Mouse (Mus musculus): Measurements from ENCODE around the gene Car4. TPM values are rescaled to one million over a fixed set of nuclear protein-coding genes. Genes with fewer than 3 reads are reported as not detected.

The Car4 gene
- total RNA-seq, 2 experiments from 2014 or later: 72.7 to 76.4 TPM

DNA sequence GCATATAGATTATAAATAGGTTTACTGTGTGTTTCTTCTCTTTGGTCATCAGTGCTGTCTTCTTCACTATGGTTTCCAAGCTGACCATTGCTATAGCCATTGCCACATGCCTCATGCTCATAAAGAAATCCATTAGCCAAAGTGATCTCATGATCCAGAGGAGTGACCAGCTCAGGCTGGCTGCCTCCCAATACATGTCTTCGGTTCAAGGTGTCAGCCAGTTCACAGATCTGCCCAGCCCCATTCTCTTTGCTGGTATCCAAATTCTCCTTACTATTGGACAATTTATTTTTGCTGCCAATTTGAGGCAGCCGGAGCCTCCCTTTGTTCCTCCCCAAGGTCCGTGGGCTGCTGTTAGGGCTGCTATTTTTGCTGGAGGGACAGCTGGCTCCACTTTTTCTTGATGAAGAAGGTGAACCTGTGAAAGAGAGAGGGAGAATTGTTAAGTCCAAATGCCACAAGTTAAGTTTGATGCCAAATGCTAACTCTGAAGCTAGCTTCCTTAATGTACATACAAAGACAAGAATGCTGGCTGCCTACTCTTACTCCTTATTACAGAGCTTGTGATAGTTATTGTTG is 30.8 kb downstream of the Car4 start:
- DNase-seq (ENCODE audit: extremely low spot score in 1 of 2, low spot score in 1 of 2): no peak

DNA sequence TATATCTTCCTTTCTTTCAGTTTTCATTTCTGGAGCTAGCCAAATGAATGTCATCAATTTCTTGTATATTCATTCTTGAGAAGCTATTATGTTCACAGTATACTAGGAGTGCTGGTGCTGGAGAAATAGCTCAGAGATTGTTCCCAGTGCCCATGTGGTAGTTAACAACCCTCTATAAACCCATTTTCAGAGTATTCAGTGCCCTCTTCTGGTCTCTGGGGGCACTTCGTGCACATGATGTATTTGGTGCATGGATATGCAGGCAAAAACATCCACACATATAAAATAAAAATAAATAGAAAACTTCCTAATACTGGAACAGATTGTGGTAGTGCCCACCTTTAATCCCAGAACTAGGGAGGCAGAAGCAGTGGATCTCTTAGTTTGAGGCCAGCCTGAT is 35.4 kb downstream of the Car4 start:
- DNase-seq (ENCODE audit: extremely low spot score in 1 of 2, low spot score in 1 of 2): no peak

DNA sequence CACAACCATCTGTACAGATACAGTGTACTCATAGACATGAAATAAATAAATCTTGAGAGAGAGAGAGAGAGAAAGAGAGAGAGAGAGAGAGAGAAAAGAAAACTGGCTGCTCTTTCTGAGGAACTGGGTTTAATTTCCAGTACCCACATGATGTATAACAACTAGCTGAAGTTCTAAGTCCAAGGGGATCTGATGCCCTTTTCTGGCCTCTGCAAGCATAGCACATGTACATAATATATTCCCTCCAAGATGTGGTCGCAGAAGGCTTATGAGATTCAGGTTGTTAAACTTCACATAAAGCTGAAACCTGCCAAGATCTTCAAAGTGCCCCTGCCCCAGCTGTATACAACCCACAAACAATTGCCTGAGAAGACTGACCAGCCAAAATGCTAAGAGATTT is 37.7 kb downstream of the Car4 start:
- no peak for DNase-seq (ENCODE audit: extremely low spot score in 1 of 2, low spot score in 1 of 2)

DNA sequence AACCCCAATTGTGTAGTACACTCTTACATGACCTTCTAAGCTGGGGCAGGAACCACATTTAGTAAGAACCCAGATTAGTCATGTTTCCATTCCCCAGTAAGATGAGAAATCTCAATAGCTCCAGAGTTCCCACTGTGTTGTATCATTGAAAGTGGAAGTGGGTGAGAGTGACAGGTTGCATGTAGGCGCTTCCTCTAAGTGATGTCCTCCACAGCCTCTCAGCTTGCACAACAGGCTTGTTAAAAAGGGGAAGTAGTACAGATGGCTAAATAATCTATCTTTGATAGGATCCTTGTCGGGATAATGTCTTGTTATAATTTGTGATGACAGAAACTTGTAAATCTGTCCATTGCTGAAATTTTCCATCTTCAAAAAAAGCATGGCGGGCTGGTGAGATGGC is 46.0 kb downstream of the Car4 start:
- no peak for DNase-seq (ENCODE audit: extremely low spot score in 1 of 2, low spot score in 1 of 2)

DNA sequence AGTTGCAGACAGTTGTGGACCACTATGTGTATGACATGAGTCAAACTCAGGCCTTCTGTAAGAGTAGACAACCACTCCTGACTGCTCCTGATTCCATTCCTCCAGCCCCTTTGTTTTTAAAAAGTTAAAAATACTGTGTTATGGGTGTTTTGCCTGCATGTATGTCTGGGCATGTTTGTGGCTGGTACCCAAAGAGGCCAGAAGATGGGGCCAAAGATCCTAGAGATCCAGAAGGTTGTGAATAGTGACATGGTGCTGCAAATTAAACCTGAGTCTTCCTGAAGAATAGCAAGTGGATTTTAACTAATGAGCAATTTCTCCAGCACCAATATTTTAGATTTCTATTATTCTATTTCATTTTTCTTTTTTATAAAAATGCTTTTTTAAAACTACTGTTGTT is 55.5 kb downstream of the Car4 start:
- no peak for DNase-seq (ENCODE audit: extremely low spot score in 1 of 2, low spot score in 1 of 2)

Other genes with a start within 250 kb of the Car4 start
- gene Mrm1, start 138.3 kb upstream of the Car4 start, total RNA-seq (2021): 10 to 100 TPM; 11.4 to 12.2 TPM
- gene Dhrs11, start 128.8 kb upstream of the Car4 start, total RNA-seq (2021): 1 to 10 TPM; 4.6 to 6.6 TPM
- 10 to 100 TPM; 76.5 to 90.6 TPM for gene Ggnbp2, start 87.0 kb upstream of the Car4 start, total RNA-seq (2021)
- 10 to 100 TPM in 1 of 2 experiments, 1 to 10 TPM in 1; 6.8 to 10.1 TPM for gene Myo19, start 77.6 kb upstream of the Car4 start, total RNA-seq (2021)
- gene Pigw, start 77.5 kb upstream of the Car4 start, total RNA-seq (2021): 1 to 10 TPM; 7.1 to 8.5 TPM
- gene Znhit3, start 41.4 kb upstream of the Car4 start, total RNA-seq (2021): 10 to 100 TPM; 28.1 to 31.0 TPM
- 10 to 100 TPM; 85.3 to 88.8 TPM for gene Usp32, start 182.4 kb downstream of the Car4 start, total RNA-seq (2021)
- gene 1700125H20Rik, start 212.6 kb downstream of the Car4 start, total RNA-seq (2021): not detected

Data from layer of hippocampus, postnatal 25 days (tissue).